ENCODE assay signal across 10 mouse cellular contexts in genomic region chr14:57105111-57105510, GRCm38 (mm10). TPM values are rescaled to one million over a fixed set of nuclear protein-coding genes. Genes with fewer than 3 reads are reported as not detected.
DNase-seq lines count a peak whose midpoint lies in the region; ATAC-seq and TF ChIP-seq lines count a peak whose summit lies in the region.
"Had no signal": no experiment of that assay in that cellular context is flagged by ENCODE, and none has a peak within 500 bp of the region (broad histone marks: within the 10 kb centered on the region; RNA-seq: fewer than 3 reads in every experiment).

No protein-coding gene starts in this region.

- H3K9ac ChIP-seq in heart, embryonic 16.5 days (ENCODE audit: low read length) = no peak overlapping the region

- TF ChIP-seq CTCF in embryonic fibroblast, embryonic 13.5 days (IDR thresholded peaks at IDR 0.05; ENCODE audit: borderline replicate concordance, insufficient read depth, low read length) = no peak

- peak overlapping the region; percentile 72 for H3K4me3 ChIP-seq in heart, embryonic 16.5 days (ENCODE audit: low read length)
- peak overlapping the region; percentile 16; the same call in 1 of the 2 replicates for H3K4me3 ChIP-seq in embryonic fibroblast, embryonic 13.5 days (ENCODE audit: insufficient read depth, low read length)
- H3K4me3 ChIP-seq in limb, embryonic 10.5 days = peak overlapping the region; percentile 71

- peaks cover 4% of the 10 kb centered on the region for H3K4me1 ChIP-seq in heart, embryonic 16.5 days (ENCODE audit: control insufficient read depth, insufficient read depth, low read length)
- H3K4me1 ChIP-seq in embryonic fibroblast, embryonic 13.5 days (ENCODE audit: control insufficient read depth, insufficient read depth, low read length) = peaks cover 3% of the 10 kb centered on the region
- peaks cover 21% of the 10 kb centered on the region for H3K4me1 ChIP-seq in limb, embryonic 10.5 days

- no peaks in the 10 kb centered on the region for H3K36me3 ChIP-seq in heart, embryonic 16.5 days (ENCODE audit: control insufficient read depth, insufficient read depth)
- no peaks in the 10 kb centered on the region for H3K36me3 ChIP-seq in limb, embryonic 10.5 days

- no peak for TF ChIP-seq POLR2A in embryonic fibroblast, embryonic 13.5 days (IDR thresholded peaks at IDR 0.05; ENCODE audit: low read depth, low read length)

- H3K27ac ChIP-seq in heart, embryonic 16.5 days (ENCODE audit: low read length) = no peak overlapping the region
- H3K27ac ChIP-seq in embryonic fibroblast, embryonic 13.5 days (ENCODE audit: insufficient read depth, low read length) = no peak overlapping the region
- no peak overlapping the region for H3K27ac ChIP-seq in limb, embryonic 10.5 days

- peaks cover 60% of the 10 kb centered on the region for H3K27me3 ChIP-seq in heart, embryonic 16.5 days (ENCODE audit: control insufficient read depth, insufficient read depth, low read length)
- peaks cover 85% of the 10 kb centered on the region for H3K27me3 ChIP-seq in limb, embryonic 10.5 days (ENCODE audit: low read depth, poor library complexity, severe bottlenecking)

- no peaks in the 10 kb centered on the region for H3K9me3 ChIP-seq in heart, embryonic 16.5 days (replicated peaks; ENCODE audit: control insufficient read depth, low read length)
- no peaks in the 10 kb centered on the region for H3K9me3 ChIP-seq in limb, embryonic 10.5 days (replicated peaks)
- H3K9me3 ChIP-seq: megakaryocyte, embryonic 14.5 days had no signal

- WGBS in heart, embryonic 16.5 days = 18% methylated on average over 14 of the region's 14 CpGs
- 13% methylated on average over 14 of the region's 14 CpGs for WGBS in limb, embryonic 10.5 days

- no peak for DNase-seq in heart, postnatal 10 days
- DNase-seq in limb, embryonic 10.5 days (ENCODE audit: low spot score) = peak; percentile 47
- peak; percentile 44 for DNase-seq in neural tube, embryonic 10.5 days (ENCODE audit: extremely low spot score, low spot score)
- DNase-seq in urinary bladder, postnatal 4 days (ENCODE audit: low spot score in 2 of 2) = no peak
- no peak for DNase-seq in thymus, postnatal 36 days

- no peak for ATAC-seq in heart, embryonic 16.5 days (replicated peaks; ENCODE audit: extremely low read depth, insufficient read depth, low FRiP score)
- no peak for ATAC-seq in activated CD4-positive, CD25-positive, alpha-beta regulatory T cell, adult 4 months

- H3K4me2 ChIP-seq in heart, embryonic 16.5 days (ENCODE audit: low read depth, low read length) = peak overlapping the region; percentile 100

- intact Hi-C loops in heart, postnatal 10 days (cut with DNase I) = loop anchor here (5.0 kb wide), 1 partner anchor 302 kb away; no protein-coding TSS in a partner anchor

RNA-seq across cellular contexts. Expression of gene Gjb2, which starts 0.6 kb away (rescaled TPM):
- polyA plus RNA-seq in heart, embryonic 16.5 days (2015; fragmentation: Nextera tagmentation; extraction: Ambion mirVana) = 0.28 and 0.31 TPM in 2 replicates
- under 1 TPM; 0.10 TPM for total RNA-seq in heart, postnatal 10 days (2021)
- 78.3 and 91.7 TPM in 2 replicates for polyA plus RNA-seq in embryonic fibroblast, embryonic 13.5 days (2011; ENCODE audit: insufficient read length, low read depth, missing spikeins)
- 11.9 and 35.0 TPM in 2 replicates for polyA plus RNA-seq in limb, embryonic 10.5 days (2016; fragmentation: Nextera tagmentation; extraction: Ambion mirVana)
- 1 to 10 TPM; 2.4 to 5.9 TPM for polyA plus RNA-seq in activated CD4-positive, CD25-positive, alpha-beta regulatory T cell, adult 4 months (2017; shearing (Covaris generic))
- total RNA-seq: heart, postnatal 36 days had no signal

RNA-seq across cellular contexts. Expression of gene Gm4491, which starts 10.6 kb away (rescaled TPM):
- polyA plus RNA-seq in heart, embryonic 16.5 days (2015; fragmentation: Nextera tagmentation; extraction: Ambion mirVana) = not detected in 2 replicates
- not detected for total RNA-seq in heart, postnatal 10 days (2021)
- not detected in 2 replicates for polyA plus RNA-seq in embryonic fibroblast, embryonic 13.5 days (2011; ENCODE audit: insufficient read length, low read depth, missing spikeins)
- polyA plus RNA-seq in limb, embryonic 10.5 days (2016; fragmentation: Nextera tagmentation; extraction: Ambion mirVana) = not detected in 2 replicates
- not detected for polyA plus RNA-seq in activated CD4-positive, CD25-positive, alpha-beta regulatory T cell, adult 4 months (2017; shearing (Covaris generic))
- total RNA-seq: heart, postnatal 36 days had no signal

RNA-seq across cellular contexts. Expression of gene Gjb6, which starts 28.3 kb away (rescaled TPM):
- polyA plus RNA-seq in heart, embryonic 16.5 days (2015; fragmentation: Nextera tagmentation; extraction: Ambion mirVana) = not detected in 2 replicates
- not detected for total RNA-seq in heart, postnatal 10 days (2021)
- 0.35 TPM in 1 of 2 replicates, not detected in the other for polyA plus RNA-seq in embryonic fibroblast, embryonic 13.5 days (2011; ENCODE audit: insufficient read length, low read depth, missing spikeins)
- polyA plus RNA-seq in limb, embryonic 10.5 days (2016; fragmentation: Nextera tagmentation; extraction: Ambion mirVana) = 1.8 and 7.0 TPM in 2 replicates
- polyA plus RNA-seq in activated CD4-positive, CD25-positive, alpha-beta regulatory T cell, adult 4 months (2017; shearing (Covaris generic)) = not detected
- total RNA-seq: heart, postnatal 36 days had no signal

RNA-seq across cellular contexts. Expression of gene Gja3, which starts 47.2 kb away (rescaled TPM):
- 56.9 and 57.0 TPM in 2 replicates for polyA plus RNA-seq in heart, embryonic 16.5 days (2015; fragmentation: Nextera tagmentation; extraction: Ambion mirVana)
- total RNA-seq in heart, postnatal 10 days (2021) = 10 to 100 TPM; 25.4 to 27.5 TPM
- polyA plus RNA-seq in embryonic fibroblast, embryonic 13.5 days (2011; ENCODE audit: insufficient read length, low read depth, missing spikeins) = 0.37 and 0.47 TPM in 2 replicates
- polyA plus RNA-seq in limb, embryonic 10.5 days (2016; fragmentation: Nextera tagmentation; extraction: Ambion mirVana) = 15.7 and 18.4 TPM in 2 replicates
- polyA plus RNA-seq in activated CD4-positive, CD25-positive, alpha-beta regulatory T cell, adult 4 months (2017; shearing (Covaris generic)) = not detected

Comparison
In these comparisons a context has a peak if more than half of its experiments do, and no peak if none do; other contexts are left out.
1. H3K4me3 ChIP-seq: peak in every context shown above with its lines; median percentile 72 in heart, embryonic 16.5 days; 71 in limb, embryonic 10.5 days; 16 in embryonic fibroblast, embryonic 13.5 days.
2. DNase-seq: peak in limb, embryonic 10.5 days (single experiment) and neural tube, embryonic 10.5 days (single experiment); none in heart, postnatal 10 days (0 of 2), urinary bladder, postnatal 4 days (0 of 2) and thymus, postnatal 36 days (0 of 2).